Mouse (Mus musculus): ENCODE results near the gene Abhd8. TPM values are rescaled to one million over a fixed set of nuclear protein-coding genes. Genes with fewer than 3 reads are reported as not detected.

Abhd8 gene
- polyA plus RNA-seq (2021): 73.0 TPM

DNA sequence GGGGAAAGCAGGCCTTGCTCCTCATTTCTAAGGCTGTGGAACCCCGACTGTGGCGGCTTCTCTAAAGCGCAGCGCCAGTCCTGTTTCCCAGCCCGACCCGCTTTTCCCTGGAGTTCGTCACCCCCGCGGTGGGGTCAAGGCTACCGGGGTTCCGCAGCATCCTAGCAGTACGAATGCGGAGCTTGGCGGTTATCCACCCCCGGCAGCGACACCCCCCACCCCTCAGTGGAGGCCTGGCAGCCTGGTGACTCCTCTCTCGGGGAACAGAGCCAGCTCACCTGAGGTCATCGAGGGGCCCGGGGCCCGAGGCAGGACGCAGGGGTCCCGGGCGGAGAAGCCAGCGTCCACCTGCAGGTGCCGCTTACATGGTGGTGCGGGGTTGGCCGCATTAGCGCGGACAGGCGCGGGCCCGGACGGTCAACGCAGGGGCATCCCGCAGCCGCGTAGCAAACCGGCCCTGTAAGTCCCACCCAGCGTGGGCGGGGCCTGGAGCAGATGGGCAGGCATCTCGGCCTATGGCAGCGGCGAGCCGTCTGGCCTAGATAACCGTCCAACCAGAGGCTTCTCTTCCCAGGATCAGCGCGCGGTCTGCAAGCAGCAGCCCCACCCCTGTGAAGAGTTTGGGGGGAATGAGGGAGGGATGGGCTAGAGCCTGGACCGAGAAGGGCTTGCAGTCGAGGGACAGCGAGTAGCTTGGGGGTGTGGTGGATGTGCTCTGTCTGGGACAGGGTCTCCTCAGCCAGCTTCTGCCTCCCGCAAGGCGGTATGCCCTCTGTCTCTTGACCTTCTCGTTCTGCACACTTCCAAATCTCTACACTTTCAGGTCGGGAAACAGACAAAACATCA lies at the start of gene Abhd8:
TSS of gene Abhd8 (minus strand) at position 468 of the 846 bp plus-strand sequence.
- in situ Hi-C loops (cut with MboI; ENCODE audit: low pct_unique_long_range_greater_than_20kb): no loop called here
- DNase-seq (ENCODE audit: low read depth, low spot score) (no peak), ATAC-seq (peak; percentile 84)
- ChIA-PET CTCF (interaction anchor here (0.9 to 3.9 kb wide), 8 partner anchors 22 to 197 kb away, joined by 3 to 29 read pairs (median 4); no protein-coding TSS in a partner anchor), POLR2A (interaction anchor here (1.0 to 2.6 kb wide), 4 partner anchors 10 to 71 kb away, joined by 3 to 7 read pairs (median 4); partner anchors contain the start of gene Ano8)
- no peaks in the 10 kb centered on the region for H3K27me3 ChIP-seq
- TF ChIP-seq CTCF (IDR thresholded peaks at IDR 0.05): no peak

DNA sequence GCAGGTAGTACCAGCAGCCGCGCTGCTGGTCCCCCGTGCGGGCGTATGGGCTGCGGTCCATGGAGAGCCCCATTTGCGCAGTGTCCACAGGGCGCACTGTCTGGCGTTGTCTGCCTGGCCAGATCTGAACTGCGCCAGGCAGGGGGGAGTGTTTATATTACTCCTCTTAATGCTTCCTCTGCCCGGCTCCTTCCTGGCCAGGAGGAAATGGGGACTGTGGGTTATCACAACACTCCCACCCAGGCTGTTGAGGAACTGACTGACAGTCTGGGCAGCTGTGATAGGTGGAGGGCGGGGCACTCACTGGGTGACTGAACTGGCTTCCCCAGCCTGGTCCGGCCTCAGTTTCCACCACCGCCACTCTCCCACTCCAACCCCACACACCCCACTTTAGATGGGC lies 48.2 kb upstream of the Abhd8 start, which contains the start of gene Plvap:
TSS of gene Plvap (minus strand) at position 109 of the 400 bp plus-strand sequence.
- ATAC-seq: no peak
- DNase-seq (ENCODE audit: low read depth, low spot score): no peak
- ChIA-PET POLR2A (interaction anchor here (0.7 kb wide), 1 partner anchor 58 kb away, joined by 3 read pairs; no protein-coding TSS in a partner anchor), CTCF (interaction anchor here (1.1 kb wide), 1 partner anchor 15 kb away, joined by 3 read pairs; no protein-coding TSS in a partner anchor)
- TF ChIP-seq CTCF (IDR thresholded peaks at IDR 0.05): no peak
- in situ Hi-C loops (cut with MboI; ENCODE audit: low pct_unique_long_range_greater_than_20kb): no loop called here
- peaks cover 24% of the 10 kb centered on the region for H3K27me3 ChIP-seq

DNA sequence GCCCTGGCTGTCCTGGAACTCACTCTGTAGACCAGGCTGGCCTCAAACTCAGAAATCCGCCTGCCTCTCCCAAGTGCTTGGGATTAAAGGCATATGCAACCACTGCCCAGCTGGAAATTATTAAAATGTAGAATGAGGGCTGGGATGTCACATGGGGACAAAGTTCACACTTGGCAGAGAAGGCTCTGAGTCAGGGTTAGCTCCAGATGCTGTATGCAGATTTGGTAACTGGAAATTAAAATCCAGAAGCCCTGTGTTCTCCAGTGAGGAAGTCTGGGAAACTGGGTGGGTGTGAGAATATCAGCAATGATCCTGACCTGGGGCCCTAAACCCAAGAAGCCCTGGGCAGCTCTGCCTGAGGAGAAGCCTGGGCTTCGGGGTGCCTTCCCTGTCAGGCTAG lies 45.9 kb upstream of the Abhd8 start:
- in situ Hi-C loops (cut with MboI; ENCODE audit: low pct_unique_long_range_greater_than_20kb): no loop called here
- no peak for TF ChIP-seq CTCF (IDR thresholded peaks at IDR 0.05)
- ChIA-PET CTCF (interaction anchor here (0.9 to 4.0 kb wide), 4 partner anchors 9 to 13 kb away, joined by 3 to 22 read pairs (median 9); no protein-coding TSS in a partner anchor), POLR2A (interaction anchor here (0.5 to 0.8 kb wide), 2 partner anchors 45 to 97 kb away, joined by 3 to 4 read pairs; partner anchors contain the start of gene Mrpl34)
- DNase-seq (ENCODE audit: low read depth, low spot score) (no peak), ATAC-seq (no peak)
- H3K27me3 ChIP-seq: peaks cover 24% of the 10 kb centered on the region

DNA sequence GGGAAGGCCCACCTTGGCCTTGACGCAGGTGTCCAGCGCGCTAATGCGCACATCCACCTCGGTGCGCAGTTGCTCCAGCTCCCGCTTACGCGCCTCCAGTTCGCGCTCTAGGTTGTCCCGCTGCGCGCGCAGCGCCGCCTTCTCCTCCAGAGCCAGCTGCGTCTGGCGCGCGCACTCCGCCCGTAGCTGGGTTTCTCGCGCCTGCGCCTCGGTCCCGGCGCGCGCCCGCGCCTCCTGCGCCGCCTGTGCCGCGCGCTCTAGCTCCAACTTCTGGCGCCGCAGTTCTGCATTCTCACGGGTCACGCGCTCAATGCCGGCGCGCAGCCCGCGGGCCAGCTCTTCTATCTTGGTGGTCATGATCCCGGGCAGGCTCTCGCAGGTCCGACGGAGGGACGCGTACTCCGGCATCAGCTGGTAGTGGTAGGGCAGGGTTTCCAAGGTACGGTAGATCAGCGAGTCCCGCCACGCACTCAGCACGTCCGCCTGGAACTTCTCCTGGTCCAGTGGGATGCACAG lies 44.2 kb upstream of the Abhd8 start:
- TF ChIP-seq CTCF (IDR thresholded peaks at IDR 0.05): no peak
- POLR2A ChIA-PET: interaction anchor here (0.8 kb wide), 1 partner anchor 22 kb away, joined by 3 read pairs; no protein-coding TSS in a partner anchor
- in situ Hi-C loops (cut with MboI; ENCODE audit: low pct_unique_long_range_greater_than_20kb): no loop called here
- H3K27me3 ChIP-seq: peaks cover 24% of the 10 kb centered on the region
- CTCF ChIA-PET: interaction anchor here (0.9 to 4.0 kb wide), 5 partner anchors 9 to 30 kb away, joined by 4 to 22 read pairs (median 9); no protein-coding TSS in a partner anchor
- peak; percentile 17 for ATAC-seq
- DNase-seq (ENCODE audit: low read depth, low spot score): no peak

DNA sequence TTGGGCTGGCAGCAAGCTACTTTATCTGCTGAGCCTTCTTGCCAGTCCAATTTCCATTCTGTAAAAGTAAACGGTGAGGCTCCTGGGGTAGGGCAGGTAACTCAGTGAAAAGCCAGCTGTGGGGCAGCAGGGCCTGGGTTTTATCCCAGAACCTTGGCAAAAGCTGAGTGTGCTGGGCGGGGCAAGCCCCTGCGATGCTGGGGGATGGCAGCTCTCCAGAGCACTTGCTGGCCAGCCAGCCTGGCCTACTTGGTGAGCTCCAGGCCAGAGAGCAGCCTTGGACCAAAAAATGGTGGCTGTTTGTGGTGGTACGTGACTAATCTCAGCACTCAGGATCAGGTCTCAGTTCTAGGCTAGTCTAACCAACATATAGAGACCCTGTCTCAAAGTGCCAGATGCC lies 42.5 kb upstream of the Abhd8 start:
- ATAC-seq (no peak), DNase-seq (ENCODE audit: low read depth, low spot score) (no peak)
- no peak for TF ChIP-seq CTCF (IDR thresholded peaks at IDR 0.05)
- POLR2A ChIA-PET: interaction anchor here (1.3 kb wide), 1 partner anchor 18 kb away, joined by 4 read pairs; the partner anchor contains the start of gene Gtpbp3
- H3K27me3 ChIP-seq: peaks cover 16% of the 10 kb centered on the region
- CTCF ChIA-PET: interaction anchor here (1.0 to 1.6 kb wide), 4 partner anchors 9 to 25 kb away, joined by 3 to 5 read pairs (median 4); no protein-coding TSS in a partner anchor
- in situ Hi-C loops (cut with MboI; ENCODE audit: low pct_unique_long_range_greater_than_20kb): no loop called here

DNA sequence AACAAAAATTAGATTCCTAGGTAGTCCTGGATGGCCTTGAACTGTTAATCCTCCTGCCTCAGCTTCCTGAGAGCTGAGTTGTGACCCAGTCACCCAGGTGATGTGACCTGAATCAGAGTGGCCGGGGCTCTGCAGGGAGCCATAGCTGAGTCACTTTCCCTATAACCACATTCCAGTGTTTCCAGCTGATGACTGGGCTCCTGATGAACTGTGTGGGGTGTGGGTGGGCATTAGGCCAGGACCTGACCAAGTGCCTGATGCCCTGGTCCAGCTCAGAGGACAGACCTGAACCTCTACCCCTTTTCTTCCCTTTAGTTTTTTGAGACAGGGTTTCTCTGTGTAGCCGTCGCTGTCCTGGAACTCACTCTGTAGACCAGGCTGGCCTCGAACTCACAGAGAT lies 41.9 kb upstream of the Abhd8 start:
- in situ Hi-C loops (cut with MboI; ENCODE audit: low pct_unique_long_range_greater_than_20kb): no loop called here
- peaks cover 12% of the 10 kb centered on the region for H3K27me3 ChIP-seq
- DNase-seq (ENCODE audit: low read depth, low spot score) (no peak), ATAC-seq (peak; percentile 56)
- CTCF ChIA-PET: interaction anchor here (1.1 to 1.6 kb wide), 3 partner anchors 9 to 26 kb away, joined by 3 to 4 read pairs (median 3); no protein-coding TSS in a partner anchor
- no peak for TF ChIP-seq CTCF (IDR thresholded peaks at IDR 0.05)
- POLR2A ChIA-PET: interaction anchor here (1.3 kb wide), 1 partner anchor 17 kb away, joined by 4 read pairs; the partner anchor contains the start of gene Gtpbp3

DNA sequence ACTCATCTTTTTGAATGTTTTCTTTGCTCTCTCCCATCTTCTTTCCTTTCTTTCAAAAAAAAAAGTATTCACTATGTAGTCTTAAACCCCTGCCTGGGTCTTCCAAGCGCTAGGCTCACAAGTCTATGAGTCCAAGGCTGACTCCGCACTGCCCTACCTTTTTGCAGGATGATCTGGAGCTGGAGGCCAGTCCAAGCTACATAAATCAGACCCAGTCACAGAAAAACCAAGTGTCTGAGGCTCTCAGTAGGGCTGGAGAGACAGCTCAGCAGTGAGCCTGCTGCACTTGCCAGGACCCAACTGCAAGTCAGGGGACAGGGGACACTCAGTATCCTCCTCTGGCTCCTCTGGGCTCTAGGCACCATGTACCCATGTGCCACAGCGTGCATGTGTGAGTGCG lies 40.9 kb upstream of the Abhd8 start:
- ChIA-PET POLR2A (interaction anchor here (0.6 kb wide), 1 partner anchor 13 kb away, joined by 6 read pairs; no protein-coding TSS in a partner anchor), CTCF (no interaction called here)
- DNase-seq (ENCODE audit: low read depth, low spot score): no peak
- in situ Hi-C loops (cut with MboI; ENCODE audit: low pct_unique_long_range_greater_than_20kb): no loop called here
- ATAC-seq: no peak
- peaks cover 12% of the 10 kb centered on the region for H3K27me3 ChIP-seq
- TF ChIP-seq CTCF (IDR thresholded peaks at IDR 0.05): no peak

DNA sequence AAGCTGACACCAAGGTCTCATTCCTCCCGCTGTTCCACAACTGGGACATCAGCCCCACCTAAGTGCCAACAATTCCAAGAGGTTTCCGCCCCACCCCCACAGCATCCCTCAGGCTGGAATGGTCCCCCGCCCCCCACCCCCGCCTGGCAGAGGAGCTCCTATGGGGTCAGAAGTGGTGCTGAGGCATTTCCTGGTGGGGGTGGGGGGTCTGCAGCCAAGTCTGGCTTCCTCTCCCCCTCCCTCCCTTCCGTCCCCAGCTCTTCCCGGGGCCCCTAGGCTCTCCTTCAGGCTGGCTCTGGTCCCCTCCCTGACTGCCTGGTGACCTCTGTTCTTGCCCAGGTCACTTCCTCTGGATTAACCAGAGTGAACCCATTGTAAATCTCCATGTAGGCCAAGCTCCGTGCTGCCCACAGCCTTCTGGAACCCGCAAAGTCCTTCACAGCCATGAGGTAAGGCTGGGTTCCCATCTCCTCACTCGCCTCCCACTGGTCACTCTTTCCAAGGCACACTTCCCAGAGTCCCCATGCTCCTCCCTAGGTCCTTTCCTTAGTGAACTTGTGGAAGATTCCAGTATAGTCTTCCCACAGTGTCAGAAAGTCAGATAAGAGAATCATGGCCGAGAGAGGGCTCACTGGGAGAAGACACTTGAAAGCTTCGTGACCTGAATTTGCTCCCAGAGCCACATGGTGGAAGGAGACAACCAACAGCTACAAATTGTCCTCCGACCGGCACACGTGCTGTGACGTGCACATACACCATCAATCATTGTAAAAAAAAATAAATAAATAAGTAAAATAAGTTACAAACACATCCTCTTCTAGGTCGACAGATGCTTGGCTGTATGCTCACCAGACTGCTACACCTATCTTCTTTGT lies 35.6 kb upstream of the Abhd8 start:
- in situ Hi-C loops (cut with MboI; ENCODE audit: low pct_unique_long_range_greater_than_20kb): no loop called here
- POLR2A ChIA-PET: no interaction called here
- CTCF ChIA-PET: interaction anchor here (0.9 to 1.9 kb wide), 3 partner anchors 10 to 57 kb away, joined by 3 to 8 read pairs (median 7); no protein-coding TSS in a partner anchor
- ATAC-seq: no peak
- no peak for TF ChIP-seq CTCF (IDR thresholded peaks at IDR 0.05)
- no peak for DNase-seq (ENCODE audit: low read depth, low spot score)
- no peaks in the 10 kb centered on the region for H3K27me3 ChIP-seq

DNA sequence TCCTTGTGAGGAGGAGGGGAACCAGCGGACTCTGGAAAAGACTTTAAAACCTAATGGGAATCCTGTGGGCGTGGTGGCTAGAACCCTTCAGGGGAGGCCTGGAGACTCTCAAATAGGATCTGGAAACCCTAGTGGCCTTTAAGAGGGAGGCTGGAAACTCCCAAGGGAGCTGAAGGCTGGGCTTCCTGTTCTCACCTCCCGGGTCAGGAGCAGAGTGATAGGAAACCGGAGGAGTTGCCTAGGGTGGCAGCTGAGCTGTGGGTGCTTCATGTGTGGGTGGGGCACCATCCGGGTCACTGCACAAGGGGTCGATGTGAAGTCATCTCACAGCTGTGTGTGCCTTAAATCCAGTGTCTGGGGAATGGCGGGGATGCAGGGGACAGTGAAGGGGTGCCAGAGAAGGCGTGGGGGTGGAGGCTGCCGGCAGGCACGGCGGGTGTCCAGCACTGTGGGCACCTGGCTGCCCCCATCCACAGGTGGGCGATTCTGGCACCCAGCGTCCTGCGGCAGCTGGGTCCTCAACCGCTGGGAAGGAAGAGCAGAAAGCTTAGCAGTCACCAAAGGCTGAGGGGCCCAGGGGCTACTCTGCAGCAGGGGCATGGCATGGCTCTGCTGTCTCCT lies 34.5 kb upstream of the Abhd8 start:
- ChIA-PET POLR2A (no interaction called here), CTCF (interaction anchor here (1.5 to 3.5 kb wide), 3 partner anchors 11 to 21 kb away, joined by 7 to 23 read pairs (median 8); no protein-coding TSS in a partner anchor)
- no peak for DNase-seq (ENCODE audit: low read depth, low spot score)
- no peak for TF ChIP-seq CTCF (IDR thresholded peaks at IDR 0.05)
- H3K27me3 ChIP-seq: no peaks in the 10 kb centered on the region
- ATAC-seq: no peak
- in situ Hi-C loops (cut with MboI; ENCODE audit: low pct_unique_long_range_greater_than_20kb): no loop called here

All from Patski (cell line).